Mouse (Mus musculus) liver, adult 2 months (tissue): Measurements from ENCODE around the gene Spag6. TPM values are rescaled to one million over a fixed set of nuclear protein-coding genes. Genes with fewer than 3 reads are reported as not detected.

Experiments used
- DNase-seq: peaks from one replicate; pipeline ENCODE4 v3.0.0-alpha.2; 2011; ENCODE audit warnings: low read depth, low spot score; ENCODE audit errors: extremely low read depth
- H3K27ac ChIP-seq: fragments of 200-500 bp; replicated peaks from 2 replicates; pipeline ENCODE4 v1.5.1; 2012; ENCODE audit warnings: low read depth, mild to moderate bottlenecking, control low read depth, inconsistent platforms, low read length; ENCODE audit not compliant: insufficient read depth
- H3K27me3 ChIP-seq: fragments of 200-500 bp; 2 replicates; pipeline ENCODE4 v1.6.1; 2012; ENCODE audit warnings: mild to moderate bottlenecking, moderate library complexity, low read length, inconsistent platforms; ENCODE audit not compliant: control insufficient read depth, insufficient read depth
- H3K36me3 ChIP-seq: fragments of 200-500 bp; 2 replicates; pipeline ENCODE4 v1.6.1; 2012; ENCODE audit warnings: low read length, inconsistent platforms; ENCODE audit not compliant: control insufficient read depth, insufficient read depth
- H3K4me1 ChIP-seq: fragments of 200-500 bp; 2 replicates; pipeline ENCODE4 v1.6.1; 2011; ENCODE audit warnings: low read length; ENCODE audit not compliant: control insufficient read depth, insufficient read depth
- H3K4me3 ChIP-seq: fragments of 200-500 bp; 2 replicates; pipeline ENCODE4 v1.5.1; 2011; ENCODE audit warnings: low read depth, mild to moderate bottlenecking, control low read depth, low read length, moderate library complexity; ENCODE audit not compliant: insufficient read depth
- H3K79me2 ChIP-seq: fragments of 200-500 bp; 2 replicates; pipeline ENCODE4 v1.6.1; 2012; ENCODE audit warnings: inconsistent platforms, mild to moderate bottlenecking, low read length, moderate library complexity; ENCODE audit not compliant: control insufficient read depth, insufficient read depth
- H3K9ac ChIP-seq: fragments of 200-500 bp; 2 replicates; pipeline ENCODE4 v1.6.1; 2012; ENCODE audit warnings: low read depth, mild to moderate bottlenecking, control low read depth, inconsistent platforms, low read length
- CTCF ChIP-seq: fragments of 200-500 bp; IDR thresholded peaks from 2 replicates; pipeline ENCODE4 v1.5.1; 2011; ENCODE audit warnings: low read depth, low read length, control low read depth
- POLR2A ChIP-seq: fragments of 200-500 bp; IDR thresholded peaks from 2 replicates; pipeline ENCODE4 v1.6.1; 2011; ENCODE audit warnings: low read length, control low read depth; ENCODE audit not compliant: insufficient read depth; ENCODE audit errors: extremely low read depth
- WGBS: fragments of 180-500 bp; shearing (Covaris S2); methylation state at CpG from one replicate; pipeline ENCODE4 v1.1.7; 2018; 5-methylcytosine and 5-hydroxymethylcytosine counted together
- polyA plus RNA-seq: library from polyadenylated mRNA; depleted of rRNA; stranded (reverse); fragments of >200 nt; gene quantifications from 2 replicates; pipeline ENCODE4 v1.2.3, GENCODE M21; 2012; rRNA removed
- total RNA-seq: library from RNA; depleted of rRNA; stranded (reverse); fragments of >200 nt; gene quantifications from 2 replicates; pipeline ENCODE4 v1.2.3, GENCODE M21; 2014; rRNA removed

The Spag6 gene
- total RNA-seq (not detected in 2 replicates), polyA plus RNA-seq (0.20 TPM in 1 of 2 replicates, not detected in the other)

DNA sequence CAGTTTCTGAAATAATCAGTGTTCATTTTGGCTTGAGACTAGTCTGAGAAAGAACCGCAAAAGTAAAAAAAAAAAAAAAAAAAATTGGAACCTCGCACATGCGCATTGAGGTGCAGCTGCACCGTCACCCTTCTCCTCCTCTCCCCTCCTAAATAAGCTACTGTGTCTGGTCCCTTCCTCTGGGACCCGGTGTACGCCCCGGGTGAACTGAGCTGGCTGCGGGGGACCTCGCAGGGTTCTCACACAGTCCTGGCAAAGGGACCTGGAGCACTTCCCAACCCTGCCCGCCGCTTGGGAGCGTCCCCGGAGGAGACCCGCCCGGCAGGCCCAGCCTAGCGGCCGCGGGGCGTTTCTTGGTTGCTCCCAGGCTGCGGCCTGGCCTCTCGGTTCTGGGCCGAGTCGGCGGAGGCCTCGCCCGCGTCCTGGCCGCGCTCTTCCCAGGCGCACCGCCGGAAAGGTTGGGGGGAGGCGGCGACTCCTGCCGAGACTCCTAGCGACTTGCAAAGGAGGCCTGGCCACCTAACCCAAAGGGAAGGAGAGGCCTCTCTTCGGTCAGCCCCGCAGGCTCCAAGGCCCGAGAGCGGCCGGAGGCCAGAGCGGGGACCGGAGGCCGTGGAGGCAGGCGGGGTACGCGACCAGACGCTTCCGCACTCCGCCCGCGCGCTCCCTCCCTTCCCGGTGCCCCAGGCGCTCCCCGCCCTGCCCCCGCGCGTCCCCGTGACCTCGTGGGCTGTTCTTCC lies at the start of gene Spag6:
TSS of gene Spag6 (plus strand) at position 162 of the 740 bp plus-strand sequence.
- H3K27ac ChIP-seq = peak within 1 kb of the TSS; percentile 42
- peaks cover 2% of the 10 kb centered on the region; the same call in 1 of the 2 replicates for H3K4me1 ChIP-seq
- H3K79me2 ChIP-seq = no peaks in the 10 kb centered on the region
- H3K4me3 ChIP-seq = peak within 1 kb of the TSS; percentile 88
- no peak for TF ChIP-seq CTCF
- no peak for TF ChIP-seq POLR2A
- H3K36me3 ChIP-seq = no peaks in the 10 kb centered on the region
- WGBS = under 1% methylated on average over 56 of the region's 61 CpGs
- DNase-seq = peak; percentile 45
- H3K27me3 ChIP-seq = peaks cover 29% of the 10 kb centered on the region
- H3K9ac ChIP-seq = peak within 1 kb of the TSS; percentile 89

DNA sequence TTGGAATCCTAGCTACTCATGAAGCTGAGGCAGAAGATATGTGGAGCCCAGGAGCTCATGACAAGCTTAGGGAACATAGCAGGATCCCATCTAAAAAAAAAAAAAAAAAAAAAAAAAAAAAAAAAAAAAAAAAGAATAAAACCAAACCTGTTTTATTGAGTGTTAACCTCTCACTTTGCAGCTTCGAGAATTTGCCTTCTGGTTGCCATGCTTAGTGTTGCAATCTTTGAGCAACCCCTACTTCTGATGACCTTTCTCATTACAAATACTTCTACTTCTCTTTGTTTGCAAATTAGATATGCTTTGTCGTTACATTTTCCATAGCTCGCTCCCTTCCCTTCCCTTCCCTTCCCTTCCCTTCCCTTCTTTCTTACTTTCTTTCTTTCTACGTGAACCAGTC lies 45.3 kb upstream of the Spag6 start:
- 80% methylated on average over 3 of the region's 4 CpGs for WGBS
- Histone ChIP-seq H3K9ac (no peak overlapping the region), H3K27me3 (no peaks in the 10 kb centered on the region), H3K4me3 (no peak overlapping the region), H3K79me2 (no peaks in the 10 kb centered on the region), H3K36me3 (no peaks in the 10 kb centered on the region), H3K4me1 (no peaks in the 10 kb centered on the region), H3K27ac (no peak overlapping the region)
- TF ChIP-seq POLR2A (no peak), CTCF (no peak)
- DNase-seq = no peak

- Histone ChIP-seq H3K4me1 (no peaks in the 10 kb centered on the region), H3K79me2 (no peaks in the 10 kb centered on the region), H3K27ac (no peak overlapping the region), H3K27me3 (no peaks in the 10 kb centered on the region), H3K9ac (no peak overlapping the region), H3K4me3 (no peak overlapping the region), H3K36me3 (no peaks in the 10 kb centered on the region)
- no peak for TF ChIP-seq CTCF
- TF ChIP-seq POLR2A = no peak
- 63% methylated on average over 5 of the region's 5 CpGs for WGBS
- DNase-seq = no peak
Measured at GRCm38 (mm10) chr2:18654821-18655220, 39.0 kb upstream of the Spag6 start.

DNA sequence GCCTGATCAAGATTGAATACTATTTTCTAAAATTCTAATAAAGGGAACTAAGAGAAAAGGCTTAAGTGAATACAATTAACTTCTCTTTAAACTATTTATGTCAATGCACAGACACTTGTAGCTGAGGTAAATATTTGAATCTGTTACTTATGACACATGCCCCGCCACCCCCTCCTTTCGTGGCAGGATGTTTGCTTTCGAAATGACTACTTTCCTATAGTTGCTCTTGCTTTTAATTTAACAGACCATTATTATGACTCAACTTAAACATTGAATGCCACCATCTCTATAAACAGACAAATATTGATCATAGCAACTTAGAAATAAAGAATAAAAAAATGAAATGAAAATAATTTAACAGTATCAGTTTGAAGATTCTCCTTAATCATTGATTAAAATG lies 29.8 kb upstream of the Spag6 start:
- Histone ChIP-seq H3K79me2 (no peaks in the 10 kb centered on the region), H3K9ac (no peak overlapping the region), H3K27me3 (no peaks in the 10 kb centered on the region; the same call in 1 of the 2 replicates), H3K36me3 (no peaks in the 10 kb centered on the region), H3K4me3 (no peak overlapping the region), H3K27ac (no peak overlapping the region), H3K4me1 (no peaks in the 10 kb centered on the region)
- WGBS = 86% methylated on average over 3 of the region's 3 CpGs
- DNase-seq = no peak
- TF ChIP-seq CTCF (no peak), POLR2A (no peak)

- Histone ChIP-seq H3K4me1 (peaks cover 7% of the 10 kb centered on the region; the same call in 1 of the 2 replicates), H3K4me3 (no peak overlapping the region), H3K9ac (no peak overlapping the region), H3K27ac (no peak overlapping the region), H3K36me3 (no peaks in the 10 kb centered on the region), H3K27me3 (no peaks in the 10 kb centered on the region; the same call in 1 of the 2 replicates), H3K79me2 (no peaks in the 10 kb centered on the region)
- TF ChIP-seq POLR2A = no peak
- no peak for TF ChIP-seq CTCF
- WGBS = 95% methylated on average over 6 of the region's 6 CpGs
- no peak for DNase-seq
Measured at GRCm38 (mm10) chr2:18671041-18671440, 22.8 kb upstream of the Spag6 start.

DNA sequence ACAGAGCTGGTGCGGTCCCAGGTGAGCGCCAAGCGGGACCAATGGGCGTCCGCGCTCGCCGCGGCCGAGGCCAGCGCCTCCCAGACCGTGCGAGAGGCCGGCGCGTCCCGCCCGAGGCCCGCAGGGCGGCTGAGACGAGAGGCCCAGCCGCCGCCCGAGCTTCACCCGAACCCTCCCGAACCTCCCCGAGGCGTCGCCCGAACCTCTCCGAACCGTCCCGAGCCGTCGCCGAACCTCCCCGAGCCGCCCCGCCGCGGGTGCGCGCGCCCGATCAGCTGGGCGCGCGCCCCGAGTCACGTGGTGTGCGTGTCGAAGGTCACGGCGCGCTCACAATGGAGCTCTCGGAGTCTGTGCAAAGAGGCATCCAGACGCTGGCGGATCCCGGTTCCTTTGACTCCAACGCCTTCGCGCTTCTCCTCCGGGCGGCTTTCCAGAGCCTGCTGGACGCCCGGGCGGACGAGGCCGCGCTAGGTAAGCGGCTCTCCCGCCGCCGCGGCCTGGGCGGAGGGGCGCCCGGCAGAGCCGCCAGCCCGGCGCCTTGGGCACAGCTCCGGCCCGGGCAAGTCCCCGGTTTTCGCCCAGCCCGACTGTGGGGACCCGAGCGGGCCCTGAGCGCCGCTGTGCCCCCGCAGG lies 21.6 kb upstream of the Spag6 start, which contains the start of gene Commd3:
TSS of gene Commd3 (plus strand) at position 252 of the 633 bp plus-strand sequence.
- DNase-seq = peak; percentile 74
- H3K27me3 ChIP-seq = no peaks in the 10 kb centered on the region; the same call in 1 of the 2 replicates
- H3K4me3 ChIP-seq = peak within 1 kb of the TSS; percentile 89
- WGBS = under 1% methylated on average over 90 of the region's 91 CpGs
- TF ChIP-seq POLR2A (peak; percentile 72; the same call in 1 of the 2 replicates), CTCF (no peak)
- H3K36me3 ChIP-seq = no peaks in the 10 kb centered on the region
- peaks cover 7% of the 10 kb centered on the region; the same call in 1 of the 2 replicates for H3K4me1 ChIP-seq
- H3K79me2 ChIP-seq = no peaks in the 10 kb centered on the region
- peak within 1 kb of the TSS; percentile 96 for H3K9ac ChIP-seq
- H3K27ac ChIP-seq = peak within 1 kb of the TSS; percentile 96
